Mouse (Mus musculus) left cerebral cortex, postnatal 14 days (tissue): Measurements from ENCODE around the gene Olfr1512. TPM values are rescaled to one million over a fixed set of nuclear protein-coding genes. Genes with fewer than 3 reads are reported as not detected.

ENCODE experiments used
- total RNA-seq, 2 experiments: library from RNA; stranded (reverse); gene quantifications; 2 replicates each; pipeline ENCODE4 v1.2.3; 2021

Olfr1512 gene
- total RNA-seq, 2 experiments from 2014 or later, result not detected

Other genes with a start within 250 kb of the Olfr1512 start
- gene Supt16, start 181.8 kb downstream of the Olfr1512 start, total RNA-seq, result 10 to 100 TPM; 44.7 to 45.6 TPM
- gene Chd8, start 121.4 kb downstream of the Olfr1512 start, total RNA-seq, result 100 to 1,000 TPM; 107 to 111 TPM
- 10 to 100 TPM; 61.4 to 62.6 TPM for gene Tox4, start 100.0 kb downstream of the Olfr1512 start, total RNA-seq
- gene Rab2b, start 99.6 kb downstream of the Olfr1512 start, total RNA-seq, result 10 to 100 TPM; 34.7 to 35.3 TPM
- gene Mettl3, start 74.0 kb downstream of the Olfr1512 start, total RNA-seq, result 10 to 100 TPM; 35.2 to 35.3 TPM
- gene Sall2, start 50.4 kb downstream of the Olfr1512 start, total RNA-seq, result 10 to 100 TPM; 32.7 to 37.1 TPM
- gene Olfr1513, start 22.8 kb downstream of the Olfr1512 start, total RNA-seq, result not detected
- not detected for gene Olfr1511, start 18.2 kb upstream of the Olfr1512 start, total RNA-seq
- not detected for gene Olfr1510, start 35.2 kb upstream of the Olfr1512 start, total RNA-seq
- not detected for gene Olfr1509, start 63.8 kb upstream of the Olfr1512 start, total RNA-seq
- gene Olfr1508, start 88.3 kb upstream of the Olfr1512 start, total RNA-seq, result not detected
- not detected for gene Olfr1507, start 116.6 kb upstream of the Olfr1512 start, total RNA-seq